Mouse (Mus musculus) adrenal gland, postnatal 4 days (tissue): Measurements from ENCODE around the gene Ndufv3. TPM values are rescaled to one million over a fixed set of nuclear protein-coding genes. Genes with fewer than 3 reads are reported as not detected.

Experiments used
- microRNA-seq: library from miRNA; unstranded; fragments of <30 nt; microRNA quantifications from one replicate; pipeline ENCODE4 v1.2.0, GENCODE M21; 2021
- total RNA-seq, 2 experiments: library from RNA; stranded (reverse); gene quantifications; 2 replicates each; pipeline ENCODE4 v1.2.3; 2021

The Ndufv3 gene
- total RNA-seq, 2 experiments from 2014 or later = 359 to 397 TPM

Small RNA genes within 50 kb of the gene (microRNA-seq; reads per million reads assigned to microRNA genes)
- gene Gm24970 = 0.79 reads per million

Other genes with a start within 250 kb of the Ndufv3 start
- 1 to 10 TPM; 5.5 TPM for gene Rsph1, start 242.7 kb upstream of the Ndufv3 start, total RNA-seq
- gene Slc37a1, start 233.3 kb upstream of the Ndufv3 start, total RNA-seq = 10 to 100 TPM; 14.2 to 14.9 TPM
- gene Pde9a, start 133.9 kb upstream of the Ndufv3 start, total RNA-seq = 10 to 100 TPM in 1 of 2 experiments, 1 to 10 TPM in 1; 6.3 to 12.6 TPM
- gene Wdr4, start 135 bp upstream of the Ndufv3 start, total RNA-seq = 10 to 100 TPM; 31.4 to 33.7 TPM
- gene Pknox1, start 44.6 kb downstream of the Ndufv3 start, total RNA-seq = 10 to 100 TPM; 22.0 to 26.7 TPM
- 10 to 100 TPM; 10.2 to 28.5 TPM for gene Cbs, start 117.1 kb downstream of the Ndufv3 start, total RNA-seq
- gene U2af1, start 138.8 kb downstream of the Ndufv3 start, total RNA-seq = 100 to 1,000 TPM; 196 to 216 TPM
- gene Cryaa, start 157.7 kb downstream of the Ndufv3 start, total RNA-seq = not detected